Mouse (Mus musculus): Measurements from ENCODE around the gene Usp48. TPM values are rescaled to one million over a fixed set of nuclear protein-coding genes. Genes with fewer than 3 reads are reported as not detected.

Usp48 gene
- polyA plus RNA-seq, 1 experiment = 109 TPM

DNA sequence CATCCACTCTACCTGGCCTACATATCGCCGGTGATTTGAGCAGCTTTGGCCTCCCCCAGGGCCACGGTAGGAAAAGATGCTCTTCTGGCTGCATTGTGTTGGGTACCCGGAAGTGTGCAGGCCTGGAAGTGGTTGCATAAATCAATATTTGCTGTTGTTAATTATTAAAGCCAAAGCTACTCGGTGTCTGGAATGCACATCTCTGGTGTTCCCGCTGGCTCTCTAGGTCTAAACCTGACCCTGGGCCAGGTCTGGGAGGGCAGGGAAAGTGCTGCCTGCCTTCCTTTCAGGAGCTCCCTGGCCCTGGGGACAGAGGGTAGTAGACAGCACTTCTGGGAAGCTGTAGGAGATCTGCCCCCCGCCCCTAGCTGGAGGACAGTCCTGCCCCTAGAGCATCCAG is 113.0 kb downstream of the Usp48 start:
- Histone ChIP-seq H3K27me3 (ENCODE audit: control insufficient read depth, insufficient read depth, low read length) (no peaks in the 10 kb centered on the region), H3K4me3 (ENCODE audit: control insufficient read depth, insufficient read depth, low read length) (no peak overlapping the region), H3K27ac (ENCODE audit: control insufficient read depth, insufficient read depth, low read length) (no peak overlapping the region), H3K36me3 (ENCODE audit: control insufficient read depth, insufficient read depth, low read length) (no peaks in the 10 kb centered on the region), H3K4me1 (replicated peaks; ENCODE audit: control insufficient read depth, insufficient read depth, low read length) (0 out of 2 replicates have a peak, but pooled peaks cover 5% of the 10 kb centered on the region)
- TF ChIP-seq POLR2A (IDR thresholded peaks at IDR 0.05; ENCODE audit: control insufficient read depth, extremely low read depth, insufficient read depth, low read length, poor library complexity) (no peak), CTCF (IDR thresholded peaks at IDR 0.05; ENCODE audit: borderline replicate concordance, control insufficient read depth, extremely low read depth, insufficient read depth, low read length, poor library complexity) (no peak)
- WGBS = 89% methylated on average over 7 of the region's 7 CpGs
- DNase-seq = no peak

DNA sequence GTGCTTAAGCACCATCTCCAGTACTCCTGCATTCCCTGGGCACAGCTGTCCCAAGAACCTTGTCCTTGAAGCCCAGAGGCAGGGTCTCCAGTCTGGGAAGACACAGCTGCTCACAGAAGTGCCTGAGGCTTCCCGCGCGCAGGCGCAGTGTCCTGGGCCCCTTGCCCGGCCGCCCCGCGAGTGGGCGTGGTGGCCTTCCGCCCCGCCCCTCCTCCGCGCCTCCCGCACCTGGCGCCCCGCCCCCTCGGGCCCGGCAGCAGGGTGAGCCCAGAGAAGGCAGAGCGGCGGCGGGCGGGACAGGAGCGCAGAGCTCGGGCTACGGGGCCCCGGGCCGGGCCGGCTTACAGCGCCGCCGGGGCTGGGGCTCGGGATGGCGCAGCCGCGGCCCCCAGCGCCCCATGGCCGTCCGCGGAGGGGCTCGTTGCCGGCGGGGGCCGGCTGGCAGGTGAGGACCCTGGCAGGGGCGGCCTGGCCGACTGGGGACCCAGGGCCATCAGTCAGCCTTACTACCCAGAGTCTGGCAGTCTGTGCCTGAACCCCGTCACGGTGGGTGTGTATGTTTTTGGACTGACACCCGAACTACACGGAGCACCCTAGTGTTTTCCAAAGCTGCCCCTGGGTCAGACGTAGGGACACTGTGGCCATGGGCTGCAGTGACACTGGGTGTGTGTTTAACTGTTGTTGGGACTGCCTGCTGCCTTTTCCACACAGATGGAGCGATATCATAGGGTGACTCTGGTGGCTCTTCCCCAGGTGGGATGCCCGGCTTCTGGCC is 113.8 kb downstream of the Usp48 start:
- H3K27me3 ChIP-seq (ENCODE audit: control insufficient read depth, insufficient read depth, low read length) = no peaks in the 10 kb centered on the region

More for the DNA sequence above, 113.8 kb downstream of the Usp48 start:
- no peak overlapping the region for H3K27ac ChIP-seq (ENCODE audit: control insufficient read depth, insufficient read depth, low read length)
- no peaks in the 10 kb centered on the region for H3K36me3 ChIP-seq (ENCODE audit: control insufficient read depth, insufficient read depth, low read length)
- no peak for TF ChIP-seq POLR2A (IDR thresholded peaks at IDR 0.05; ENCODE audit: control insufficient read depth, extremely low read depth, insufficient read depth, low read length, poor library complexity)
- 0 out of 2 replicates have a peak, but pooled peaks have one; percentile 20 for TF ChIP-seq CTCF (IDR thresholded peaks at IDR 0.05; ENCODE audit: borderline replicate concordance, control insufficient read depth, extremely low read depth, insufficient read depth, low read length, poor library complexity)
- H3K4me3 ChIP-seq (ENCODE audit: control insufficient read depth, insufficient read depth, low read length) = no peak overlapping the region
- WGBS = 7% methylated on average over 49 of the region's 52 CpGs
- 0 out of 2 replicates have a peak, but pooled peaks cover 5% of the 10 kb centered on the region for H3K4me1 ChIP-seq (replicated peaks; ENCODE audit: control insufficient read depth, insufficient read depth, low read length)
- DNase-seq = peak; percentile 92

Other genes starting within 250 kb of the Usp48 start
- 80.3 and 94.4 TPM in 2 replicates for gene Cdc42, start 236.0 kb upstream of the Usp48 start, polyA plus RNA-seq (2012; rRNA removed)
- not detected in 2 replicates for gene Cela3a, start 184.0 kb upstream of the Usp48 start, polyA plus RNA-seq (2012; rRNA removed)
- gene Cela3b, start 163.2 kb upstream of the Usp48 start, polyA plus RNA-seq (2012; rRNA removed) = 1.1 and 1.4 TPM in 2 replicates
- gene 1700013G24Rik, start 140.5 kb upstream of the Usp48 start, polyA plus RNA-seq (2012; rRNA removed) = 0.22 TPM in 1 of 2 replicates, not detected in the other
- gene Hspg2, start 125.0 kb upstream of the Usp48 start, polyA plus RNA-seq (2012; rRNA removed) = 21.6 and 25.6 TPM in 2 replicates
- not detected in 2 replicates for gene Ldlrad2, start 19.2 kb upstream of the Usp48 start, polyA plus RNA-seq (2012; rRNA removed)
- gene Rap1gap, start 71.0 kb downstream of the Usp48 start, polyA plus RNA-seq (2012; rRNA removed) = 23.5 and 26.1 TPM in 2 replicates
- gene Alpl, start 202.6 kb downstream of the Usp48 start, polyA plus RNA-seq (2012; rRNA removed) = 3.4 and 5.1 TPM in 2 replicates